Comparison of ENCODE assay signal across 14 mouse cellular contexts in genomic region chr19:46819276-46819675, GRCm38 (mm10). TPM values are rescaled to one million over a fixed set of nuclear protein-coding genes. Genes with fewer than 3 reads are reported as not detected.
A peak's percentile ranks its signal among the peaks of the same experiment; 100 is the strongest.
DNase-seq lines count a peak whose midpoint lies in the region; ATAC-seq and TF ChIP-seq lines count a peak whose summit lies in the region.
"Had no signal": no experiment of that assay in that cellular context is flagged by ENCODE, and none has a peak within 500 bp of the region (broad histone marks: within the 10 kb centered on the region; RNA-seq: fewer than 3 reads in every experiment).

No protein-coding gene starts in this region.

- H3K9ac ChIP-seq in ES-Bruce4 (ENCODE audit: low read depth, poor library complexity, severe bottlenecking): no peak overlapping the region
- no peak overlapping the region for H3K9ac ChIP-seq in intestine, embryonic 15.5 days
- H3K9ac ChIP-seq: heart, embryonic 13.5 days; limb, embryonic 12.5 days; midbrain, embryonic 12.5 days had no signal

- no peak overlapping the region for H3K27ac ChIP-seq in ES-Bruce4 (ENCODE audit: insufficient read depth, low read length)
- H3K27ac ChIP-seq in intestine, embryonic 15.5 days: no peak overlapping the region
- H3K27ac ChIP-seq: heart, embryonic 13.5 days; hindbrain, embryonic 10.5 days; limb, embryonic 12.5 days; midbrain, embryonic 12.5 days had no signal

- H3K4me1 ChIP-seq in ES-Bruce4 (ENCODE audit: control insufficient read depth, insufficient read depth, low read length): no peaks in the 10 kb centered on the region
- no peaks in the 10 kb centered on the region for H3K4me1 ChIP-seq in intestine, embryonic 15.5 days (replicated peaks)
- H3K4me1 ChIP-seq: limb, embryonic 12.5 days had no signal

- no peak overlapping the region for H3ac ChIP-seq in myocyte (ENCODE audit: control insufficient read depth, insufficient read length)

- WGBS in intestine, embryonic 15.5 days: 61% methylated on average over 7 of the region's 7 CpGs

- H3K36me3 ChIP-seq in ES-Bruce4 (ENCODE audit: control insufficient read depth, insufficient read depth, low read length, poor library complexity, severe bottlenecking) (no peaks in the 10 kb centered on the region), myocyte (ENCODE audit: control insufficient read depth, insufficient read depth) (no peaks in the 10 kb centered on the region)
- H3K36me3 ChIP-seq in intestine, embryonic 15.5 days: no peaks in the 10 kb centered on the region
- H3K36me3 ChIP-seq: heart, embryonic 13.5 days; hindbrain, embryonic 10.5 days; limb, embryonic 12.5 days; midbrain, embryonic 12.5 days had no signal

- TF ChIP-seq EP300 in ES-Bruce4 (IDR thresholded peaks at IDR 0.05; ENCODE audit: insufficient read depth, low read depth, low read length): no peak

- TF ChIP-seq CTCF in ES-Bruce4 (IDR thresholded peaks at IDR 0.05; ENCODE audit: low read depth, low read length): no peak

- no peaks in the 10 kb centered on the region for H3K9me3 ChIP-seq in ES-Bruce4 (replicated peaks; ENCODE audit: control insufficient read depth, insufficient read depth, low read length, poor library complexity, severe bottlenecking)
- no peaks in the 10 kb centered on the region for H3K9me3 ChIP-seq in intestine, embryonic 15.5 days
- H3K9me3 ChIP-seq: heart, embryonic 13.5 days; hindbrain, embryonic 10.5 days; limb, embryonic 12.5 days; midbrain, embryonic 12.5 days had no signal

- no peak for TF ChIP-seq POLR2A in ES-Bruce4 (IDR thresholded peaks at IDR 0.05; ENCODE audit: insufficient read depth, low read length)
- TF ChIP-seq POLR2A in myocyte (IDR thresholded peaks at IDR 0.05; ENCODE audit: insufficient read length, low read depth): peak; percentile 61

- no peak for ATAC-seq in intestine, embryonic 15.5 days
- ATAC-seq: intestine, embryonic 16.5 days had no signal

- H3K4me2 ChIP-seq in myocyte (ENCODE audit: low read depth): peak overlapping the region; percentile 77
- H3K4me2 ChIP-seq in intestine, embryonic 15.5 days (replicated peaks): no peak overlapping the region
- H3K4me2 ChIP-seq: heart, embryonic 13.5 days; limb, embryonic 12.5 days; midbrain, embryonic 12.5 days had no signal

- DNase-seq in lung, postnatal 10 days: peak; percentile 18
- DNase-seq in lung, postnatal 14 days: no peak
- DNase-seq in c-Kit-positive CD71-positive TER-119-positive erythroid progenitor cells, embryonic 14.5 days (ENCODE audit: low spot score): peak; percentile 12
- DNase-seq in kidney, postnatal 14 days: no peak
- DNase-seq: cerebellum, adult 9-10 months; kidney, postnatal 36 days had no signal

- H3K79me2 ChIP-seq in myocyte (ENCODE audit: control insufficient read depth, insufficient read depth): no peaks in the 10 kb centered on the region

- H3K27me3 ChIP-seq in ES-Bruce4 (ENCODE audit: control insufficient read depth, insufficient read depth, low read length, poor library complexity, severe bottlenecking): no peaks in the 10 kb centered on the region
- H3K27me3 ChIP-seq in myocyte (ENCODE audit: control insufficient read depth, insufficient read depth, insufficient read length): no peaks in the 10 kb centered on the region
- H3K27me3 ChIP-seq in intestine, embryonic 15.5 days (replicated peaks): no peaks in the 10 kb centered on the region
- H3K27me3 ChIP-seq: heart, embryonic 13.5 days; limb, embryonic 12.5 days; midbrain, embryonic 12.5 days had no signal

- H3K4me3 ChIP-seq in ES-Bruce4 (ENCODE audit: low read depth, low read length) (peak overlapping the region; percentile 13; the same call in 1 of the 2 replicates), myocyte (peak overlapping the region; percentile 11)
- no peak overlapping the region for H3K4me3 ChIP-seq in intestine, embryonic 15.5 days (replicated peaks)
- H3K4me3 ChIP-seq: heart, embryonic 13.5 days; hindbrain, embryonic 10.5 days; limb, embryonic 12.5 days; midbrain, embryonic 12.5 days had no signal

TF ChIP-seq in myocyte, 11 proteins besides CTCF, POLR2A, EP300 and RAD21:
- TF ChIP-seq TCF12 (IDR thresholded peaks at IDR 0.05; ENCODE audit: insufficient read depth, poor library complexity, severe bottlenecking) (no peak), MAX (IDR thresholded peaks at IDR 0.05; ENCODE audit: low read depth) (no peak), POLR2AphosphoS2 (IDR thresholded peaks at IDR 0.05; ENCODE audit: insufficient read length, low read depth) (peak; percentile 28), E2F4 (IDR thresholded peaks at IDR 0.05; ENCODE audit: insufficient read depth) (no peak), CEBPB (IDR thresholded peaks at IDR 0.05; ENCODE audit: insufficient read depth, poor library complexity, severe bottlenecking) (peak; percentile 76; the same call in 1 of the 2 replicates), REST (IDR thresholded peaks at IDR 0.05; ENCODE audit: insufficient read depth, insufficient read length) (no peak), SRF (IDR thresholded peaks at IDR 0.05; ENCODE audit: control insufficient read depth, insufficient read length, low read depth) (no peak), USF1 (IDR thresholded peaks at IDR 0.05; ENCODE audit: low read depth) (no peak), MYOD1 (IDR thresholded peaks at IDR 0.05; ENCODE audit: control insufficient read depth in 1 of 3, insufficient read length in 2 of 3, low read depth in 2 of 3) (no peak), TCF3 (IDR thresholded peaks at IDR 0.05; ENCODE audit: insufficient read length, low read depth) (no peak), MYOG (IDR thresholded peaks at IDR 0.05; ENCODE audit: control insufficient read depth in 1 of 3, insufficient read depth in 1 of 3, insufficient read length in 2 of 3, low read depth in 2 of 3) (no peak)
TF ChIP-seq in myocyte: peak in this region for 2.

RNA-seq across cellular contexts. Expression of gene Cnnm2, which starts 57.9 kb away (rescaled TPM):
- polyA plus RNA-seq in ES-Bruce4 (2011; ENCODE audit: insufficient read depth, insufficient read length, low read depth, missing spikeins) (12.1 and 14.8 TPM in 2 replicates), myocyte (2012; fragmentation: generic; extraction: Trizol) (8.1 TPM)
- 2.9 and 3.2 TPM in 2 replicates for polyA plus RNA-seq in intestine, embryonic 15.5 days (2015; fragmentation: Nextera tagmentation; extraction: Ambion mirVana)

Comparison
In these comparisons a context has a peak if more than half of its experiments do, and no peak if none do; other contexts are left out.
1. DNase-seq: peak in lung, postnatal 10 days (single experiment) and c-Kit-positive CD71-positive TER-119-positive erythroid progenitor cells, embryonic 14.5 days (single experiment); none in lung, postnatal 14 days (single experiment) and kidney, postnatal 14 days (single experiment).